In genomic region chr5:115907037-115908009, GRCm38 (mm10) we compare ENCODE assay signal across 7 mouse cellular contexts.
DNase-seq lines count a peak whose midpoint lies in the region; ATAC-seq lines count a peak whose summit lies in the region.

No protein-coding gene starts in this region.

- 0 out of 2 replicates have a peak overlapping the region, but pooled peaks have one; percentile 19 for H3K9ac ChIP-seq in kidney, embryonic 14.5 days (ENCODE audit: low read depth, low read length)
- H3K9ac ChIP-seq in limb, embryonic 15.5 days = 0 out of 2 replicates have a peak overlapping the region, but pooled peaks have one; percentile 12

- peak; percentile 66 for DNase-seq in adrenal gland, postnatal 25 days
- DNase-seq in cerebellum, postnatal 36 days = peak; percentile 76 to 79
- peak; percentile 69 to 76 for DNase-seq in frontal cortex, postnatal 36 days (ENCODE audit: low spot score in 2 of 2)
- peak; percentile 55 for DNase-seq in neural tube, embryonic 10.5 days (ENCODE audit: extremely low spot score, low spot score)

- no peaks in the 10 kb centered on the region for H3K27me3 ChIP-seq in kidney, embryonic 14.5 days (ENCODE audit: control insufficient read depth, insufficient read depth, low read length)
- 0 out of 2 replicates have a peak, but pooled peaks cover 6% of the 10 kb centered on the region for H3K27me3 ChIP-seq in limb, embryonic 15.5 days

- no peaks in the 10 kb centered on the region; the same call in 1 of the 2 replicates for H3K36me3 ChIP-seq in kidney, embryonic 14.5 days (ENCODE audit: control insufficient read depth, insufficient read depth, low read length)
- no peaks in the 10 kb centered on the region for H3K36me3 ChIP-seq in limb, embryonic 15.5 days

- H3K27ac ChIP-seq in kidney, embryonic 14.5 days (ENCODE audit: low read depth, low read length) = no peak overlapping the region
- H3K27ac ChIP-seq in limb, embryonic 15.5 days = no peak overlapping the region

- H3K4me1 ChIP-seq in kidney, embryonic 14.5 days (ENCODE audit: control insufficient read depth, insufficient read depth, low read length) = peaks cover 19% of the 10 kb centered on the region
- peaks cover 21% of the 10 kb centered on the region for H3K4me1 ChIP-seq in limb, embryonic 15.5 days

- H3K4me2 ChIP-seq in kidney, embryonic 14.5 days (replicated peaks; ENCODE audit: low read depth, low read length) = peak overlapping the region; percentile 66
- H3K4me2 ChIP-seq in limb, embryonic 15.5 days = peak overlapping the region; percentile 63

- peak; percentile 77 for ATAC-seq in kidney, embryonic 14.5 days (ENCODE audit: low FRiP score, low TSS enrichment)
- peak; percentile 33; the same call in 1 of the 2 replicates for ATAC-seq in limb, embryonic 15.5 days (ENCODE audit: insufficient number of reproducible peaks, low FRiP score, low TSS enrichment, low read depth)
- no peak for ATAC-seq in CD4-positive, CD25-positive, alpha-beta regulatory T cell, adult 4 months

- H3K9me3 ChIP-seq in kidney, embryonic 14.5 days (ENCODE audit: control insufficient read depth, low read length) = no peaks in the 10 kb centered on the region
- no peaks in the 10 kb centered on the region for H3K9me3 ChIP-seq in limb, embryonic 15.5 days

- 4% methylated on average over 38 of the region's 38 CpGs for WGBS in kidney, embryonic 14.5 days
- WGBS in limb, embryonic 15.5 days = 7% methylated on average over 38 of the region's 38 CpGs

- peak overlapping the region; percentile 32 for H3K4me3 ChIP-seq in kidney, embryonic 14.5 days (ENCODE audit: low read length)
- H3K4me3 ChIP-seq in limb, embryonic 15.5 days = peak overlapping the region; percentile 29
